Mouse (Mus musculus) liver, embryonic 12.5 days (tissue): ENCODE data around the gene Cnot3. TPM values are rescaled to one million over a fixed set of nuclear protein-coding genes. Genes with fewer than 3 reads are reported as not detected.
"Not testable (repeated sequence)": the region's sequence is repeated elsewhere in the genome, so short reads cannot be mapped to it uniquely, and the experiment has no call there.

ENCODE experiments used
- ATAC-seq: fragments of 200-750 bp; cut with Nextera tagmentation; 2 replicates; pipeline ENCODE4 v1.8.0; 2017; ENCODE audit warnings: moderate number of reproducible peaks, mild to moderate bottlenecking, moderate library complexity
- H3K27ac ChIP-seq: fragments of 300-500 bp; sonication (generic); 2 replicates; pipeline ENCODE4 v1.5.1; 2016; ENCODE audit warnings: mild to moderate bottlenecking
- H3K27me3 ChIP-seq: fragments of 300-500 bp; sonication (generic); replicated peaks from 2 replicates; pipeline ENCODE4 v1.6.1; 2016; ENCODE audit warnings: mild to moderate bottlenecking, moderate library complexity
- H3K36me3 ChIP-seq: fragments of 300-500 bp; sonication (generic); 2 replicates; pipeline ENCODE4 v1.6.1; 2016; ENCODE audit warnings: mild to moderate bottlenecking, moderate library complexity
- H3K4me1 ChIP-seq: fragments of 300-500 bp; sonication (generic); 2 replicates; pipeline ENCODE4 v1.6.1; 2016
- H3K4me2 ChIP-seq: fragments of 300-500 bp; sonication (generic); 2 replicates; pipeline ENCODE4 v1.6.1; 2016; ENCODE audit warnings: mild to moderate bottlenecking, moderate library complexity
- H3K4me3 ChIP-seq: fragments of 300-500 bp; sonication (generic); 2 replicates; pipeline ENCODE4 v1.5.1; 2016; ENCODE audit warnings: mild to moderate bottlenecking, moderate library complexity
- H3K9ac ChIP-seq: fragments of 300-500 bp; sonication (generic); 2 replicates; pipeline ENCODE4 v1.6.1; 2016; ENCODE audit warnings: mild to moderate bottlenecking, moderate library complexity
- H3K9me3 ChIP-seq: fragments of 300-500 bp; sonication (generic); replicated peaks from 2 replicates; pipeline ENCODE4 v1.6.1; 2016; ENCODE audit warnings: mild to moderate bottlenecking, moderate library complexity
- WGBS: fragments of 180-500 bp; shearing (Covaris S2); methylation state at CpG from one replicate; pipeline ENCODE4 v1.1.7; 2016; ENCODE audit not compliant: insufficient replicate concordance; 5-methylcytosine and 5-hydroxymethylcytosine counted together
- polyA plus RNA-seq: library from polyadenylated mRNA; unstranded; fragments of >200 nt; fragmentation: Nextera tagmentation; extraction: Ambion mirVana; gene quantifications from 2 replicates; pipeline ENCODE4 v1.2.1, GENCODE M21; 2016

Gene Cnot3
- polyA plus RNA-seq, 1 experiment from 2014 or later, result 32.6 TPM

GRCm38 (mm10) chr7:3685400-3686187 is 40.5 kb downstream of the Cnot3 start:
- H3K36me3 ChIP-seq, result peaks cover 61% of the 10 kb centered on the region
- ATAC-seq, result no peak
- WGBS, result 85% methylated on average over 31 of the region's 31 CpGs

GRCm38 (mm10) chr7:3691919-3692318 is 46.9 kb downstream of the Cnot3 start:
- Histone ChIP-seq H3K4me3 (peak overlapping the region; percentile 71), H3K9me3 (no peaks in the 10 kb centered on the region), H3K9ac (peak overlapping the region; percentile 82), H3K4me2 (peak overlapping the region; percentile 96), H3K36me3 (peaks cover 29% of the 10 kb centered on the region), H3K27me3 (no peaks in the 10 kb centered on the region), H3K27ac (no peak overlapping the region), H3K4me1 (peaks cover 39% of the 10 kb centered on the region)
- 3% methylated on average over 3 of the region's 3 CpGs for WGBS
- ATAC-seq, result no peak

More at GRCm38 (mm10) chr7:3685400-3686187, 40.5 kb downstream of the Cnot3 start:
- Histone ChIP-seq H3K4me1 (no peaks in the 10 kb centered on the region), H3K9me3 (no peaks in the 10 kb centered on the region), H3K9ac (no peak overlapping the region), H3K27ac (no peak overlapping the region), H3K4me2 (no peak overlapping the region), H3K27me3 (no peaks in the 10 kb centered on the region), H3K4me3 (no peak overlapping the region)

- ATAC-seq, result no peak; the same call in 1 of the 2 replicates
- WGBS, result under 1% methylated on average over 49 of the region's 49 CpGs
- Histone ChIP-seq H3K4me1 (peaks cover 39% of the 10 kb centered on the region), H3K4me2 (peak within 1 kb of the TSS; percentile 96), H3K27me3 (no peaks in the 10 kb centered on the region), H3K27ac (peak within 1 kb of the TSS; percentile 87), H3K36me3 (peaks cover 28% of the 10 kb centered on the region), H3K4me3 (peak within 1 kb of the TSS; percentile 71), H3K9ac (peak within 1 kb of the TSS; percentile 82), H3K9me3 (no peaks in the 10 kb centered on the region)
Observed at GRCm38 (mm10) chr7:3692382-3692986, 47.4 kb downstream of the Cnot3 start, which contains the start of gene Tsen34. Gene Tsen34, plus strand, starts transcription at chr7:3692863.

GRCm38 (mm10) chr7:3692987-3693808 is 48.1 kb downstream of the Cnot3 start, which contains the start of gene Mboat7:
Gene Mboat7, minus strand, starts transcription at chr7:3693523.
- peak within 1 kb of the TSS; percentile 87 for H3K27ac ChIP-seq
- no peaks in the 10 kb centered on the region for H3K9me3 ChIP-seq
- peaks cover 28% of the 10 kb centered on the region for H3K36me3 ChIP-seq
- under 1% methylated on average over 55 of the region's 55 CpGs for WGBS
- peak within 1 kb of the TSS; percentile 96 for H3K4me2 ChIP-seq
- peak within 1 kb of the TSS; percentile 71 for H3K4me3 ChIP-seq
- ATAC-seq, result peak; percentile 83
- H3K9ac ChIP-seq, result peak within 1 kb of the TSS; percentile 82
- no peaks in the 10 kb centered on the region for H3K27me3 ChIP-seq
- H3K4me1 ChIP-seq, result peaks cover 39% of the 10 kb centered on the region

GRCm38 (mm10) chr7:3693809-3694075 is 48.7 kb downstream of the Cnot3 start:
- peaks cover 29% of the 10 kb centered on the region for H3K36me3 ChIP-seq
- peaks cover 39% of the 10 kb centered on the region for H3K4me1 ChIP-seq
- peak overlapping the region; percentile 82 for H3K9ac ChIP-seq
- peak overlapping the region; percentile 71 for H3K4me3 ChIP-seq
- H3K9me3 ChIP-seq, result no peaks in the 10 kb centered on the region
- H3K27me3 ChIP-seq, result no peaks in the 10 kb centered on the region
- under 1% methylated on average over 18 of the region's 18 CpGs for WGBS
- ATAC-seq, result no peak
- H3K27ac ChIP-seq, result peak overlapping the region; percentile 87
- H3K4me2 ChIP-seq, result peak overlapping the region; percentile 96

GRCm38 (mm10) chr7:3694076-3694948 is 49.2 kb downstream of the Cnot3 start:
- peak overlapping the region; percentile 71 for H3K4me3 ChIP-seq
- H3K36me3 ChIP-seq, result peaks cover 34% of the 10 kb centered on the region
- H3K4me2 ChIP-seq, result peak overlapping the region; percentile 96
- peak; percentile 45 for ATAC-seq
- under 1% methylated on average over 53 of the region's 55 CpGs for WGBS
- no peaks in the 10 kb centered on the region for H3K27me3 ChIP-seq
- H3K9ac ChIP-seq, result peak overlapping the region; percentile 82
- H3K9me3 ChIP-seq, result no peaks in the 10 kb centered on the region
- H3K4me1 ChIP-seq, result peaks cover 39% of the 10 kb centered on the region
- H3K27ac ChIP-seq, result peak overlapping the region; percentile 87

GRCm38 (mm10) chr7:3694949-3695305 is 49.9 kb downstream of the Cnot3 start:
- peak overlapping the region; percentile 71 for H3K4me3 ChIP-seq
- H3K27me3 ChIP-seq, ATAC-seq, H3K27ac ChIP-seq, H3K9me3 ChIP-seq: not testable (repeated sequence)
- H3K4me1 ChIP-seq, result peaks cover 39% of the 10 kb centered on the region
- peak overlapping the region; percentile 96 for H3K4me2 ChIP-seq
- peaks cover 38% of the 10 kb centered on the region for H3K36me3 ChIP-seq
- peak overlapping the region; percentile 82 for H3K9ac ChIP-seq
- 6% methylated on average over 9 of the region's 9 CpGs for WGBS

GRCm38 (mm10) chr7:3698471-3698870 is 53.4 kb downstream of the Cnot3 start:
- Histone ChIP-seq H3K27me3 (no peaks in the 10 kb centered on the region), H3K9me3 (no peaks in the 10 kb centered on the region), H3K27ac (no peak overlapping the region), H3K36me3 (peaks cover 42% of the 10 kb centered on the region), H3K4me2 (no peak overlapping the region), H3K4me1 (peaks cover 30% of the 10 kb centered on the region), H3K9ac (no peak overlapping the region), H3K4me3 (no peak overlapping the region)
- no peak for ATAC-seq
- 79% methylated on average over 6 of the region's 6 CpGs for WGBS

GRCm38 (mm10) chr7:3703148-3703878 is 58.2 kb downstream of the Cnot3 start:
- Histone ChIP-seq H3K4me1 (peaks cover 33% of the 10 kb centered on the region), H3K4me3 (peak overlapping the region; percentile 91), H3K9ac (peak overlapping the region; percentile 94), H3K36me3 (peaks cover 67% of the 10 kb centered on the region), H3K4me2 (peak overlapping the region; percentile 76), H3K27ac (peak overlapping the region; percentile 55), H3K27me3 (no peaks in the 10 kb centered on the region), H3K9me3 (no peaks in the 10 kb centered on the region)
- ATAC-seq, result peak; percentile 43
- 16% methylated on average over 6 of the region's 6 CpGs for WGBS

GRCm38 (mm10) chr7:3703879-3704441 is 58.9 kb downstream of the Cnot3 start, which contains the start of gene Rps9:
Gene Rps9, plus strand, starts transcription at chr7:3703993.
- Histone ChIP-seq H3K4me2 (peak within 1 kb of the TSS; percentile 76), H3K4me1 (peaks cover 33% of the 10 kb centered on the region), H3K27ac (peak within 1 kb of the TSS; percentile 95), H3K9me3 (no peaks in the 10 kb centered on the region), H3K9ac (peak within 1 kb of the TSS; percentile 94), H3K4me3 (peak within 1 kb of the TSS; percentile 91), H3K36me3 (peaks cover 60% of the 10 kb centered on the region), H3K27me3 (no peaks in the 10 kb centered on the region)
- ATAC-seq, result peak; percentile 88
- WGBS, result under 1% methylated on average over 42 of the region's 42 CpGs
